Mouse (Mus musculus) thymus, adult 2 months (tissue): Measurements from ENCODE around the gene Cdk2. TPM values are rescaled to one million over a fixed set of nuclear protein-coding genes. Genes with fewer than 3 reads are reported as not detected.

ENCODE experiments used
- DNase-seq: peaks from one replicate; pipeline ENCODE4 v3.0.0; 2021
- H3K27ac ChIP-seq: fragments of 200-500 bp; 2 replicates; pipeline ENCODE4 v1.5.1; 2012; ENCODE audit warnings: low read length, control low read depth; ENCODE audit not compliant: control insufficient read depth, insufficient read depth
- H3K27me3 ChIP-seq: fragments of 200-500 bp; 2 replicates; pipeline ENCODE4 v1.6.1; 2012; ENCODE audit warnings: mild to moderate bottlenecking, low read length, moderate library complexity, mixed read lengths; ENCODE audit not compliant: control insufficient read depth, insufficient read depth
- H3K36me3 ChIP-seq: fragments of 200-500 bp; 2 replicates; pipeline ENCODE4 v1.6.1; 2012; ENCODE audit warnings: mild to moderate bottlenecking, low read length, moderate library complexity; ENCODE audit not compliant: control insufficient read depth, insufficient read depth
- H3K4me1 ChIP-seq: fragments of 200-500 bp; replicated peaks from 2 replicates; pipeline ENCODE4 v1.6.1; 2012; ENCODE audit warnings: low read length; ENCODE audit not compliant: control insufficient read depth, insufficient read depth
- H3K4me3 ChIP-seq: fragments of 200-500 bp; 2 replicates; pipeline ENCODE4 v1.5.1; 2012; ENCODE audit warnings: mild to moderate bottlenecking, low read length, control low read depth, moderate library complexity; ENCODE audit not compliant: control insufficient read depth, insufficient read depth
- CTCF ChIP-seq: fragments of 200-500 bp; IDR thresholded peaks from 2 replicates; pipeline ENCODE4 v1.5.1; 2012; ENCODE audit warnings: mild to moderate bottlenecking, control low read depth, low read length, moderate library complexity, borderline replicate concordance; ENCODE audit not compliant: control insufficient read depth, poor library complexity, insufficient read depth; ENCODE audit errors: extremely low read depth
- POLR2A ChIP-seq: fragments of 200-500 bp; IDR thresholded peaks from 2 replicates; pipeline ENCODE4 v1.6.1; 2012; ENCODE audit warnings: mild to moderate bottlenecking, low read length, control low read depth, moderate library complexity; ENCODE audit not compliant: control insufficient read depth, poor library complexity, insufficient read depth; ENCODE audit errors: extremely low read depth
- WGBS: fragments of 180-500 bp; shearing (Covaris S2); methylation state at CpG from one replicate; pipeline ENCODE4 v1.1.7; 2018; 5-methylcytosine and 5-hydroxymethylcytosine counted together
- polyA plus RNA-seq: library from polyadenylated mRNA; depleted of rRNA; stranded (reverse); fragments of >200 nt; gene quantifications from 2 replicates; pipeline ENCODE4 v1.2.3, GENCODE M21; 2012

The Cdk2 gene
- polyA plus RNA-seq, 1 experiment, result 87.6 TPM

- no peak overlapping the region for H3K4me3 ChIP-seq
- DNase-seq, result no peak
- WGBS, result 76% methylated on average over 6 of the region's 6 CpGs
- TF ChIP-seq CTCF (no peak), POLR2A (no peak)
- no peaks in the 10 kb centered on the region for H3K27me3 ChIP-seq
- peaks cover 8% of the 10 kb centered on the region for H3K4me1 ChIP-seq
- peaks cover 29% of the 10 kb centered on the region for H3K36me3 ChIP-seq
- H3K27ac ChIP-seq, result peak overlapping the region; percentile 92
Observed at GRCm38 (mm10) chr10:128697072-128697725, 7.6 kb downstream of the Cdk2 start.

GRCm38 (mm10) chr10:128695992-128696807 lies 8.6 kb downstream of the Cdk2 start, which contains the start of gene Rab5b:
Rab5b (minus strand) TSS chr10:128696264.
- Histone ChIP-seq H3K36me3 (peaks cover 19% of the 10 kb centered on the region), H3K4me3 (peak within 1 kb of the TSS; percentile 97), H3K4me1 (peaks cover 8% of the 10 kb centered on the region), H3K27me3 (no peaks in the 10 kb centered on the region), H3K27ac (peak within 1 kb of the TSS; percentile 92)
- DNase-seq, result peak; percentile 96
- 2% methylated on average over 40 of the region's 40 CpGs for WGBS
- TF ChIP-seq POLR2A, result peak; percentile 91
- TF ChIP-seq CTCF, result peak; percentile 14; the same call in 1 of the 2 replicates

GRCm38 (mm10) chr10:128695411-128695991 lies 9.3 kb downstream of the Cdk2 start:
- H3K4me1 ChIP-seq, result peaks cover 8% of the 10 kb centered on the region
- peak overlapping the region; percentile 97 for H3K4me3 ChIP-seq
- H3K27me3 ChIP-seq, result no peaks in the 10 kb centered on the region
- DNase-seq, result no peak
- H3K36me3 ChIP-seq, result peaks cover 13% of the 10 kb centered on the region
- peak overlapping the region; percentile 60 for H3K27ac ChIP-seq
- TF ChIP-seq CTCF (no peak), POLR2A (no peak)
- WGBS, result 1% methylated on average over 22 of the region's 22 CpGs

GRCm38 (mm10) chr10:128674469-128675008 lies 30.3 kb downstream of the Cdk2 start:
- H3K27me3 ChIP-seq, result no peaks in the 10 kb centered on the region
- TF ChIP-seq POLR2A (no peak), CTCF (no peak)
- peaks cover 2% of the 10 kb centered on the region for H3K36me3 ChIP-seq
- peak; percentile 41 for DNase-seq
- peak overlapping the region; percentile 32 for H3K27ac ChIP-seq
- peak overlapping the region; percentile 67 for H3K4me3 ChIP-seq
- WGBS, result under 1% methylated on average over 9 of the region's 9 CpGs
- peaks cover 5% of the 10 kb centered on the region for H3K4me1 ChIP-seq

GRCm38 (mm10) chr10:128673763-128674468 lies 30.9 kb downstream of the Cdk2 start, which contains the start of gene Suox:
Suox (minus strand) TSS chr10:128674073.
- Histone ChIP-seq H3K4me3 (peak within 1 kb of the TSS; percentile 67), H3K27ac (peak within 1 kb of the TSS; percentile 32), H3K27me3 (no peaks in the 10 kb centered on the region), H3K4me1 (peaks cover 5% of the 10 kb centered on the region), H3K36me3 (no peaks in the 10 kb centered on the region; the same call in none of the 2 replicates)
- peak; percentile 87 for DNase-seq
- no peak for TF ChIP-seq CTCF
- TF ChIP-seq POLR2A, result peak; percentile 58; the same call in 1 of the 2 replicates
- WGBS, result under 1% methylated on average over 60 of the region's 60 CpGs

- 97% methylated on average over 9 of the region's 9 CpGs for WGBS
- H3K27me3 ChIP-seq, result no peaks in the 10 kb centered on the region
- H3K4me1 ChIP-seq, result peaks cover 5% of the 10 kb centered on the region
- no peaks in the 10 kb centered on the region; the same call in 1 of the 2 replicates for H3K36me3 ChIP-seq
- no peak for DNase-seq
- H3K4me3 ChIP-seq, result no peak overlapping the region
- no peak overlapping the region for H3K27ac ChIP-seq
- TF ChIP-seq CTCF, result no peak
- TF ChIP-seq POLR2A, result no peak
Observed at GRCm38 (mm10) chr10:128671148-128671547, 33.7 kb downstream of the Cdk2 start.
